Mouse (Mus musculus) liver, adult (tissue): ENCODE measurements at regions not wholly inside any gene's neighbourhood (a gene's known extent, or its start where the extent isn't known, plus 50 kb on each side); places are given as distances from the start of the nearest gene placed in this dataset.
A peak's percentile ranks its signal among the peaks of the same experiment; 100 is the strongest.

Experiments used
- GATA4 ChIP-seq: IDR thresholded peaks from 2 replicates; pipeline ENCODE4 v1.6.1; 2014; ENCODE audit warnings: mild to moderate bottlenecking, low read length; ENCODE audit not compliant: insufficient replicate concordance

DNA sequence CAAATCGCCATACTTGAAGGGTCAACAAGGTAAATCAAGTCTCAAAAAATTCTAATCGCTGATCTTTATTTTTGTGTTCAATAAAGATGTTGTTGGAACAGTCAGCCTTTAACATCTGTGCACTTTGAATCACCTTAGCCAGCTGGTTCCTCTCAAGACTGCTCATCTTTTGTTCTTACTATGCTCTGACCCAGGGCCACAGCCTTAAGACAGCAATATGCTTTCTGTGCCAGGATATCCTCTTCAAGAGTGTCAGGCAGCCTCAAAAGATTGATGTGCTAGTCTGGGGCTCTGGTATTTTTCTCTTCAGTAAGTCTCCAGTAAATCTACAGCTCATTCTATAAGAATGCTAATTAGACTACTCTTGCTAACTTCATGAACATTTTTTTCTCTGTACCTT is 199.9 kb downstream of the Dph6 start:
- TF ChIP-seq GATA4, result no peak

DNA sequence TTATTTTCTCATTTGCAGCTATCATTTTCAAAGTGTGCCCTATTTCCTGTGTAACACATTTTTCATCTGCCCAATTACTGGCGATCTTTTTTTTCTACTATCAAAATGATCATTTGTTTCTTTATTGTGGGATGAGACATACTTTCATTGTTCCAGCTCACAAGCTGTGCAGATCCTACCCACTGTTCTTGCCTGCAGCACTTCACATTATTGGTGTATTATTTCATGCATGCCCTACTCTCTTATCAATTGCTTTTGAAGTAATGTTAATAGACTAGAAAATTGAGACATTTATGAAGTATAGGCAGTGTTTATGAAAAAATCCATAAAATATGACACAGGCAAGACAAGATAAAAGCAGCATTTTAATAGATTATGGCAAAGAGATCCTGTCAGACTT is 204.6 kb downstream of the Dph6 start:
- no peak for TF ChIP-seq GATA4

DNA sequence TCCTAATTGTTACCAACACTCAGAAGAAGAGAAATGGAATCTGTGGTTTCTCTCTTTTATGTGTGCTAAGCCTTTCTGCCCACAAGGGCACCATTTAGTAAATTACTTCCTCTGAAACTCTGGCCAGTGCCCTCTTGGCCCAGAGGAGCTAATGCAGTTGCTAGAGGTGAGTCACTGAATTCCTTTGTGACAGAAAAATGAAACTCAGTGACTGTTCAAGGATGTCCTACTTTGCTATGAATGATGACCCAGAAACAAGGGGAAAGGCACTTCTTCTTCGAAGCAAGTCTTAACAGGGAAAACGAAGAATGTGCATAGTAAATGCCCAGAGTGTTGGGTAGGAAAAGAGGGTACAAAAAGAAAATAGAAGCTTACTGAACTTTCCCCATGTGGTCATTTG is 211.0 kb downstream of the Dph6 start:
- TF ChIP-seq GATA4, result no peak

DNA sequence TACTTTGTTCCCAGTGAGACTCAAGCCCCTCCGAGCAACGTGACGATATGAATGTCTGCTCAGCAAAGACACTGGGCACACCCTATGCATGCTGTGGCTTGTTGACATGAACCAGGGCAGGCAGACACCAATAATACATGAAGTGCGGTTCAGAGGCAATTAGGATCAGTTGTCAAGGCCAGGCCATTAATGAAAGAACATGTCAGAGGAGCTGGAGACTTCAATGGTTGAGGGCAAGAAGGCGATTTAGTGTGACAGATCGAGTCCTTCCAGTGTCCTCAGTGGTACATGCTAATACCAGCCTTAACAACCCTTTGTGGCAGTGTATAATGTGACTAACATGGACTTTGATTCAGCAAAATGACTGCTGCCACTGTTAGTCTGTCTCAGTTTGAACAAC is 213.8 kb downstream of the Dph6 start:
- no peak for TF ChIP-seq GATA4

DNA sequence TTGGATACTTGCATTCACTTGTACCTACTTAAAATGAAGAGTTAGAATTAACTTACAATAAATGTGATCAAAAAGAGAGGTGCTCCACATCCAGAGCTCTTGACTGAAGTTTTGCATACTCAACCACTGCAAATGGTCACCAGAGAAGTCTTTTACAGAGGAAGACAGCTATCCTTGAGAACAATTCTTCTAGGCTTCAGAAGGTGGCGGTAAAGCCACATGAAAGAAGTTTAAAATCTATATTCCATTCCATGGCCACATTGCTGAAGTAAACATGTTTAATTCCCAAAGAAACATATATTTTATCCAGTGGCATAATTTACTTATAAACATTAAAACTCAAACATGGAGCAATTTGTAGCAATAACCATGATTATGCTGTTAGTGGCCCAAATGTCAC is 215.1 kb downstream of the Dph6 start:
- TF ChIP-seq GATA4, result no peak

DNA sequence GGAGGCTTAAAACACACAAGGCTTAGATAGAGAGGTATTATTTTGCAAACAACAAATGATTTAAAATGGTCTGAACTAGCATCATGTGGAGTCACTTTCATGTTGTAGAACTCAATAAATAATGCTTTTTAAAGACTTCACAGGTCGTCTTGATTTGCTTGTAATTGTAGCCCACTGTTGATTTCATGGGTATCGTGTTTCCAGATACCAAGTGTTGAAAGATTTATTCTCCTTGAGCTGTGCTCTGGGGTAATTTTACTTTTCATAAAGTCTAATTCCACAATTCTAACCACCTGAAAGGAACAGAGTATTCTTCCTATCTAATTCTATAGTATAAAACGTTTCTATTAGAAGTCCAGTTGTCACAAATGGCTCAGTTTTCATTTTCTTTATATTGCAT is 216.7 kb downstream of the Dph6 start:
- no peak for TF ChIP-seq GATA4

DNA sequence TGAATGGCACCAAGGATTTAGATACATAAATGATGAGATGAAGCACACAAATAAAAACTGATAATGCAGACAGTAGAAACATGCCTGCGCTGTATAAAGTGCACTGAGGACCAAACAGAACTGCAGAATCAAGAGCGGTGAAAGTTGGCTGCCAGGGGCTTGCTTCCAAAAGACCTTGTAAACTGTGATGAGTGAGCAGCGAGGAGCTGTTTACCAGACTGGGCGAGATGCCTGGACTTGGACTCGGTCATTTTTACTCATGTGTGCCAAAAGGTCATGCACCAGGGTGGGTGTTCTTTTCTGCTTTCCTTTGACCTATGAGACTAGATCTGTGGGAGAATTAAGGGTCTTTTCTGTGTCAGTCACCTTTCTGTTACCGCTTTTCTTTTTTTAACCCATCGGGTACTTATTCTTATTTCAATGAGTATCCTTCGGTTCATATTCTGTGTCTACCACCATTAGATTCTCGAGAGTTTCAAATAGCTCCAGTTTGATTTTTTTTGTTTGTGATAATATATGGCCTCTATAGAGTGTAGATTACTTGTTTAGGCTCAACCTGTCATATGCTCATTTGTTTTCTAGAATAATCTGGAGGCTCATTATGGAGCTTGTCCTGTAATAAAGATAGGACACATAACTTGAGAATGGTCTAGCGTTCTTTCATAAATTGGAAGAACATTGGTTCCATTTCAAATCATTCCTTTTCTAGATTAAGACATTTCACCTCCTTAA is 226.3 kb upstream of the Zfp770 start:
- TF ChIP-seq GATA4, result no peak

DNA sequence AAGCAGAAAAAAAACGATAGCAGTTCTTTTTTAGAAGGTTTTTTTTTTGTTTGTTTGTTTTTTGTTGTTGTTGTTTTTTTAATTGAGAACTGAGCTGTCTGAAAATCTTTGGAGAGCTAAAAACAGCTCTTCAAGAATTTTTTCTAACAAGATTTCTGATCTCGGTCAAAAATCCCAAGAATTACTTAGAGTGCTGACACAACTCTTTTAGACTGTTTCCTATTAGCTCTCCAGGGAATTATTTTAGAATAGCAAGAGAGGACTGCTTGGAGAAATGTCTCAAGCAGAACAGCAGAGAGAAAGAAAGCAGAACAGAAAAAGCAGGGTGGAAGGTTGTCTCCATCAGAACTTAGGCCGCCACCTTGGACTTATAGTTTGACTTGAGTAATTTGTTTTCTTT is 218.1 kb upstream of the Zfp770 start:
- no peak for TF ChIP-seq GATA4

DNA sequence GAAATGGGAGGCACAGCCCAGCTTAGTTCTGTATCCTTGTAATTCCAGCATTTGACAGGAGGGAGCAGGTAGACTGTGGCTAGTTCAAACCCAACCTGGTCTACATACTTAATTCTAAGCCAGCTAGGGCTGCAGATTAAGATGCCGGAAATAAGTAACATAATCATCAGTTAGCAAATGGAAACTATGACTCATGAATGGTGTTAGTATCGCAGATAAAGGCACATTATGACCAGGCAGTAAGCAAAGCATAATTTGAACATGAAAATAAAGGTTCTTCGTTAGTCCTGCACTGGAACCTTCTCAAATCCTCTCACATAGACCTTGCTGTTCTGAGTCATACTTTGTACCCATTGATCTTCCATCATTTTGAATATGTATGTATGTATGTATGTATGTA is 211.7 kb upstream of the Zfp770 start:
- no peak for TF ChIP-seq GATA4

DNA sequence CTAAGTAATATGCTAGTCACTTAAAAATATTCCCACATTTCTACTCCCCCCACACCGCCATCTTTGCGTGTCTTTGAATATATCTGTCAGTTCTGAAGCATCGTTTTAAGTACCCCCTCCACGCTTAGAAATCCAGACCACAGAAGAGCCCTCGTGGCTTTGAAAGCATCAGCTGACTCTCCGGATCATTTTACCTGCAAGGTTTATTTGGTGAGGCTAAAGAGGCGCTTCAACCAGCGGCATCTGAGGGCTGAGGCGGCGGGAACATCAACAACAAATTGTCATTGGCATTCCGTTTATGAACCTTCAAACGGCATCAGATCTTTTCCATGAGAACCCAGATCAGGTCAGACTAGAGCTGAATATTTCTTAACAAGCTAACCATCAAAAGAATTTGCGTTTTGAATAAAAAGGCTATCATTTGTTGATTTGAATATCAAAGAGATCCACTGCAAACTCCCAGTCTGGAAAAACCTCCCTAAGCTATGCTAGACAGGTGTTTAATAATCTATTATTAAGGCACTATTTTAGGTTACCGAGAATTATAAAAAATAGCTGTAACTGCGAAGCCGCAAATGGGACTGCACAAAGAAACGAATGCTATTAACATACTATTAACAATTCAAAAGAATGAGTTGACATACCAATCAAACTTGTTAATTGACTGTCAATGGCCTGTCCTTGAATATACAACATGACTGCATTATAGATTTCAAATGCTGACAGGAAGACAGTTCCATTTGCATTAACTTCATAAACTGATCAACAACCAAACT is 210.9 kb upstream of the Zfp770 start:
- TF ChIP-seq GATA4, result no peak

DNA sequence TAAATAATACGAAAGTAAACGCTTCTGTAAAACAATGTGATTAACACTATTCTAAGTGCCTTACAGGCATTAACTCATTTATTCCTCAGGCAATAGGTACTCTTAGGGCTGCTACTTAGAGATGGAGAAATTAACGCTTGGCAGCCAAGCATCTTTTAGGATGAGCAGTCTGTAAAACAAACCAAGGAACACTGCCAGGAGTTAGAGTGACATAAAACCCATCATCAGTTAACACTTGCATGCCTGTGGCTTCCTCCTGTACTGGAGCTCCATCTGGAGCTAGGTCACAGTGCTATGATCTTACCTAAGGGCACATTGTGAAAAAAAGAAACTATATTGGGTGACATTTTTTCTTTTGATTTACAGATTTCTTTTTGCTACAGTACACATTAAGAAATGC is 209.4 kb upstream of the Zfp770 start:
- no peak for TF ChIP-seq GATA4

DNA sequence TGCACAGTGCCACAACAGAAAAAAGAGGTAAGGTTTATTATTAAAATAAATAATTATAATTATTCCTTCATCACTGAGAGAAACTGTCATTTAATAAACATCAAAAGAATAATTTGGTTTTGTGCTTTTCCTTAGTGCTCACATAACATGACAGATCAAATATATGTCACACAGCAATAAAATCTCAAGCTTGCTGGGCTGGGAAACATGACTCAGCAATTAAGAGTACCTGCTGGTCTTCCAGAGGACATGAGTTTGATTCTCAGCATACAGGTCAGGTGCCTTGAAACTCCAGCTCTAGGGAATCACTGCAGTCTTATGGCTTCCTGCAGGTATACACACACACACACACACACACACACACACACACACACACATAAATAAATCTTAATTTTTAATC is 208.3 kb upstream of the Zfp770 start:
- no peak for TF ChIP-seq GATA4

DNA sequence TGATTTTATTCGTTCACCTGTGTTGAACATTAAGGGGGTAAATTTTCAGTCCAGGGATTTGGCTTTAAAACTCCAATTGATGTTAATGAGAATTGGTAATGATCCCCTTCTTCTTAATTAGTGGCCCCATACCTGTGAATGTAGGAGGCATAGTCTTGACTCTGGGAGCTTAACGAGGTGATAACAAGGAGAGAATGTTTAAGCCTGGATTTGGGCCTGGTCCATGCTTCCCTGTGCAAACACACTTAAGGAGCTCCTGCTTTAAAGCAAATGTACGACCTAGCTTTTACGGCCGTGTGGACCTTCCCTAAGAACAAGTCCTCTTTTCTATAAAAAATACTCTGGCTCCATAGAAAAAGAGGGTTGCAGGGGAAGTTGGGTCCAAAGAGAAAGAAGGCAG is 206.1 kb upstream of the Zfp770 start:
- TF ChIP-seq GATA4, result no peak

DNA sequence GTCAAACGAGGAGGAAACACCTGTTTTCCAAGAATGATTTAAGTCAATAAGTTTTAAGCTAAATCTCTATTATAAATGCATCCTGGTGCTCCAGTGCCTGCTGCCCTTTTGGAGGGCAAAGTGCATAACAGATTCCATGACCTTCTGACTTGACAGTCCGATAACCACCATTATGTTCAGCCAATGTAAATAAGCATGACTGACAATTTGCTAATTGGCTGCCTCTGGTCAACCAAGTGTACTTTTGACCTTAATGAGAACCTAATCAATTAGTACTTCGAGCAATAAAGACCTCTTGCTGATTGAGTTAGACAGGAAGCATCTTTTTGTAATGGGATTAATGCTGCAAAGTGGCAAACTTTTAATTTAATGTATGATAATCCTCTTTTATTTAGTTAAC is 183.3 kb upstream of the Zfp770 start:
- TF ChIP-seq GATA4, result peak; percentile 41; the same call in 1 of the 2 replicates

DNA sequence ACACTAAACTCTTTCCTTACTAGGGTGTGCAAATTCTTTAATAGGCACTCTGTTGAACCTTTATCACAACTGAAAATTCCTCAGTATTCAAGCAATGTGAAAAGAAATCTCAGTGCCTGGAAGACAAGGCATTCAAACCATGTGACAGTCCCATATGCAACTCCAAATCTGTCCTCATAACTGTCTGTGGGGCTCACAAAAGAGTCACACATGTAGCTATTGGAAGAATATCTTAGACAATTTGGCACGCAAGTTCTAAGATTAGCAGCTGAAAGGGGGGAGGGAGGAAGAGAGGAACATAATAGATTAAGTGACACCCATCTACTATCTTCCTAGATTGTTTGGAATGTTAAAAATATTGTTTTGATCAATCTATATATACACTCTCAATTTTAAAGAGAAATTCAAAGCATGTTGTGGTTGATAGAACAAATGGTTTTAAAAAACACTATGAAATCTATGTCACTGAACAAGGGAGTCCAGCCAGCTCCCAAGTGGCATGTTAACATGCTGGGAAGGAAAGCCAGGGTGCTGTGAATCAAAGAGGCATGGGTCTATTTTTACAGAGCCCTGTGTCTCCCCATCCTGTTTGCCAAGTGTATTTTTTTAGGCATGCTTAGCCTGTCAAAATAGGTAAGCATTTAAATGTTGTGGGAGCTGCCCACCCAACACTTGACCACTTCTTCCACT is 177.7 kb upstream of the Zfp770 start:
- no peak for TF ChIP-seq GATA4

DNA sequence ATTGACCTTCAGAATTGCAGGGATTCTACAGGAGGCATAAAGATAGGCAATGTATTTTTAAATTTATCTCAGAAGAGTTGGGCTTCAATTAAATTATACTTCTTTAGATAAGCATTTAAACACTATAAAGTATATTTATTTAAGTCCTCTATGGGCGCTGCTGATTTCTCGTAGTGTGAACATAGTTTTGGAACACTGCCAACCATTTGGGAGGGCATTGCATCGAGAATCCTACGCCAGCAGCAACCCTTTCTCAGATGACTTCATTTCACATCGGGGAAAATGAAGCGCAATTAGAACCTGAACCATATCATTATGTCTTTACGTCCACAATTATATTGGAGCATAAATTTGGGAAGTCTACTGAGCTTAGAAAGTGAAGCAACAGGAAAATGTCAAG is 172.2 kb upstream of the Zfp770 start:
- no peak for TF ChIP-seq GATA4
